Mouse (Mus musculus): ENCODE data around the gene Gm42688. TPM values are rescaled to one million over a fixed set of nuclear protein-coding genes. Genes with fewer than 3 reads are reported as not detected.

Gene Gm42688
- total RNA-seq (2021) = 10 to 100 TPM; 10.6 to 11.4 TPM
- long read RNA-seq, experiment 1, partial matches to known transcripts = 9 of 16 reads
- long read RNA-seq, experiment 1, other reads (novel, unspliced or antisense) = 7 of 16 reads
- long read RNA-seq, experiment 2, partial matches to known transcripts = 18 of 38 reads
- long read RNA-seq, experiment 2, other reads (novel, unspliced or antisense) = 20 of 38 reads

DNA sequence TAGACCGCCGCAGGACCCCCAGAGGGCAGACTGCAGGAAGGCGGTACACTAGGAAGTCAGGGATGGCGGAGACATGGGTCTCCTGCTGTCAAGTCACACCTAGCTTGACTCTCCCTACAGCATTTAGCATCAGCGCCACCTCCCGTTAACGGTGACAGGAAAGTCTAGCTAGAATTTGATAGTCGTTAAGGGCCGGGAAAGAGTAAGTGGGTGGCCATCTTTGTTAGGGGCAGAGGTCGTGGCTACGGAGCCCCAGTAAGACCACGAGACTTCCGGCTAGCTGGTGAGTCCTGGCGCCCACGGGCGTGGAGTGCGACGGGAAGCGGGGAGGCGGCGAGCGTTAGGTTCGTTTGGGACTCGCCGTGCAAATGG, at the start of gene Gm42688, which contains the start of gene Ccdc142:
TSS of gene Gm42688 (plus strand) at position 302 of the 372 bp plus-strand sequence.
TSS of gene Ccdc142 (plus strand) at position 286 of the 372 bp plus-strand sequence.
- peak; percentile 56 to 81 for DNase-seq (ENCODE audit: low spot score in 2 of 2)

DNA sequence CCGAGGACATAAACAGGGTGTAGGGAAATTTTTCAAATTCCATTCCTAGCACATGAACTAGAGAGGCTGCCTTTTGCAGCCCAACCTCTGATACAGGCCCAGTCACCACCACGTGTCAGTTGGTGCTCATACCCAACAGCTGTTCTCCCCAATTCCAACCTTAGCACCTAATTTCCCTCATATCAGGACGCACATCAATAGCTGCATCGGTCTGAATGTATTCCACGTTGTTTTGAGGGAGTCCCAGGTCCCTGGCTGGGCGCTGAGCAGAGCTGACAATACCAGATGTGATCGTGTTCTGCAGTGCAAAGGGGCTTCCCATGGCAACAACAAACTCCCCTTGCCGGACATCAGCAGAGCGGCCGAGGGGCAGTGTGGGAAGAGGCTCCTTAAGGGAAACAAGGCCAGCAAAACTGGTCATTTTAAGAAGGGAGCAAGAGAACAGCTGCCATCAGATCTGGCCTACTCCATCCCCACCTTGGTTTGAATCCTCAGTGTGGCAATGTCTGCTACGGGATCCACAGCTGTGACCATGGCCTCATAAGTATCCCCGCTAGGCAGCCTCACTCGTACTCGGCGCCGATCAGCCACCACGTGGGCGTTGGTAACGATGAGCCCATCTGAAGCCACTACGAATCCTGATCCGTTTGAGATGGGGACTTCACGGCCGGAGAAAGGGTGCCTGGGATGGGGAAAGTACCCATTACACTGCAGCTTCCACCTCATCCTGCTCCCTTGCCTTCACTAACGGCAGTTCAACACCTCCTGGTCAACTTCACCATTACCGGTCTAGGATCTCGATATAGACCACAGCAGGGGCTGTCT, 48.1 kb upstream of the Gm42688 start:
- DNase-seq (ENCODE audit: low spot score in 2 of 2) = no peak

DNA sequence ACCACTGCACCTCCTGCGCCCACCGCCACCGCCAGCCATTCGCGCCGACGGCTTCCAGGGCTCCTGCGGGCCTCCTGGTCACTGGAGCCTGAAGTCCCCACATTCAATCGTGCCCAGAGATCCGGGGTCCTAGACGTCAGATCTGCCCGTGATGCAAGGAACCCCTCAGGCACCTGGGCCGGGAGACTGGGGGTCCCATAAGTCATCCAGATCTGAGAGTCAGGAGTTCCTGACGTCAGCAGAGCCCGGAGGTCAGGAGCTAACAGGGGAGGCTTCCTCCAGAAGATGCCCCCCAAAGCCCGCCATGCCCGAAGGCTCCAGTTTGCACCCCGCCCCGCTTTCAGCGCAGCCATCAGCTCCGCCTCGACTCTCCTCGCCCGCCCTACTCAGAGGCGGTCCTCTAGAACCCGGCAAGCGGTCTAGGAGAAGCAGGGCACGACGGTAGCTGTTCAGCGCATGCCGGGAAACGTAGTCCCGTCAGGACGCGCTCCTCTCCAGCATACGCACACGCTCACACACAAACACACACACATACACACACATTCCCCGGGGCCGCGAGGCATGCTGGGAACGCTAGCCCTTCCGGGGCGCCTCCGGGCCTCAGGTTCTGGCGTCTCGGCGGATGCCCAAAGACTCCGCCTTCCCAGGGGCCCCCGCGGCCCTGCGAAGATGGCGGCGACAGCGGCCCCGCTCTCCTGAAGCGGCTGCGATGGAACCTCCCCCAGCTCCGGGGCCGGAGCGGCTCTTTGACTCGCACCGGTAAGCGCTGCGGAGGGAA, 47.2 kb upstream of the Gm42688 start, which contains the start of gene Aup1:
TSS of gene Aup1 (plus strand) at position 448 of the 778 bp plus-strand sequence.
- DNase-seq (ENCODE audit: low spot score in 2 of 2) = peak; percentile 88 to 91

DNA sequence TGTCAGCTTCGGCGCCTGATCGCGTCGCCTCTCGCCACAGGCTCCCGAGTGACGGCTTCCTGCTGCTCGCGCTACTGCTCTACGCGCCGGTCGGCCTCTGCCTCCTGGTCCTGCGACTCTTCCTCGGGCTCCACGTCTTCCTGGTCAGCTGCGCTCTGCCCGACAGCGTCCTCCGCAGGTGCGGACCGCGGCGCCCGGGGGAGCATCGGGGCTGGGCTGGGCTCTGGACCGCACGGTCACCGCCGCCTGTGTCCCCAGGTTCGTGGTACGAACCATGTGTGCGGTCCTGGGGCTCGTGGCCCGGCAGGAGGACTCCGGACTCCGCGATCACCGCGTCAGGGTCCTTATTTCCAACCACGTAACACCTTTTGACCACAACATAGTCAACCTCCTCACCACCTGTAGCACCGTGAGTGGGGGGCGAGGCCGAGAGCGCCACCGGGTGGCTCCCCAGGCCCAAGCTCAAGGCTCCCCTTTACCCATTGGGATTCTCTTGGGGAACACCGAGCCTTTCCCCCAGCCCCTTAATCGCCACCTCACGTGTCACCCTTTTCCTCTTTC, 46.5 kb upstream of the Gm42688 start, which contains the start of gene Htra2:
TSS of gene Htra2 (minus strand) at position 403 of the 561 bp plus-strand sequence.
- no peak for DNase-seq (ENCODE audit: low spot score in 2 of 2)

DNA sequence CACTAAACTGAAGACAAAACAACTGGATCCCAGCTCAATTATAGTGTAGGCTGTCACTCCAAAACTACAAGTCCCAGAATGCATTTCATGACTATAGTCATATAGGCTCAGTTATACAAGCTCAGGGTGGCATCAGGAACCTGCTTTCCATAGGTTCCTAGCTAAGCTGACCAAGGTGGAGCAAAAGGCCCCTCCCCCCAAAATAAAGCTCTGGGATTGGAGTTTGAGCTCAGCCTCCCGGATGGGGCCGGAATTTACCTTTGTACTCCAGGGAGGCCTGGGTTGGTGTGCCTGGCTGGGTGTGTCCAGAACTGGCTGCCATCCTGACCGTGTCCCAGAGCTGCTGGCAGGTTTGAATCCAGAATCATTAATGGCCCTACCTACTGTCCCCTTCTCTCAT, 43.6 kb upstream of the Gm42688 start, which contains the start of gene Dqx1:
TSS of gene Dqx1 (plus strand) at position 55 of the 400 bp plus-strand sequence.
- DNase-seq (ENCODE audit: low spot score in 2 of 2) = no peak

DNA sequence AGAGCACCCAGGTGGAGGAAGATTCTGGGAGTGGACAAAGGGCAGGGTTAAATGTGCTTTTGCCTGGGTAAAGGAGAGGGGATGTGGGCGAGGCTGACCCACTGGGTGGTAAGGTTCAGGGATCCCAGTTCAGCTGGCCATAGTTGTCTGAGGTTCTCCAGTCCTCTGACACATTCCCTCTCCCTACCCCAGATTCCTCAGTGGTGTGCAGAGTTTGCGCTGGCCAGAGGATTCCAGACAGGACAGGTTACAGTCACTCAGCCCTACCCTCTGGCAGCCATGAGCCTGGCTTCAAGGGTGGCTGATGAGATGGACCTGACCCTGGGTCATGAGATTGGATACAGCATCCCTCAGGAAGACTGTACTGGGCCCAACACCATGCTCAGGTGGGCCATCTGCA, 42.7 kb upstream of the Gm42688 start:
- no peak for DNase-seq (ENCODE audit: low spot score in 2 of 2)

DNA sequence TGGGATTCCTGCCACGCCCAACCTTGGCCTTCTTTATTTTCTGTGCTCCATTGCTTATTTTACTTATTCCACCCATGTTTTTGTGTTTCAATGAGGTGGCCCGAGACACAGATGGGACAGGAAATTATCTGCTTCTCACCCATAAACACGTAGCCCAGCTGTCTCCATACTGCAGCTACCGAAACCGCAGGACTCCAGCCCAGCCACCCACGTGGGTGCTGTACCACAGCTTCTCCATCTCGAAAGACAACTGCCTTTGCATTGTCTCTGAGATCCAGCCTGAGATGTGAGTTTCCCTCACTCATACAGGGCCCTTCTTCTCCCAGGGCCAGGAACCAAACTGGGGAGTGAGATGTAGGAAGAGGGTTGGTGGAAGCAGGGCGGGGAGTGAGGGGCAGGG, 35.4 kb upstream of the Gm42688 start:
- DNase-seq (ENCODE audit: low spot score in 2 of 2) = no peak

DNA sequence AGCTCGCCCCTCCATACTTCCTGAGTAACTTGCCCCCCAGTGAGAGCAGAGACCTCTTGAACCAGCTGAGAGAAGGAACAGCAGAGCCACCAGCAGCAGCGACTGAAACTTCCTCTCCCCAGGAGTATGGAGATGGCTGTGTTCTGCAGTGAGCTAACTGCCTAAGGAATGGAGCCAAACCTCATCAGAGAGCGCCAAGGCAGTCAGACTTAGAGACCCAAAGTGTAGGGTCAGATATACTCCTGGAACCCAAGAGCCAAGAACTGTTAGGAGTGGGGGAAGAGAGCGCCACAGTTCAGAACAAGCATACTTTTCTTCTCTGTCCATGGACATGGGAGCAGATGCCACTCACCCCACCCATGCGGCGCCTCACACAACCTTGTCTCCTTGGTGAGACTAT, 35.0 kb upstream of the Gm42688 start:
- DNase-seq (ENCODE audit: low spot score in 2 of 2) = no peak

DNA sequence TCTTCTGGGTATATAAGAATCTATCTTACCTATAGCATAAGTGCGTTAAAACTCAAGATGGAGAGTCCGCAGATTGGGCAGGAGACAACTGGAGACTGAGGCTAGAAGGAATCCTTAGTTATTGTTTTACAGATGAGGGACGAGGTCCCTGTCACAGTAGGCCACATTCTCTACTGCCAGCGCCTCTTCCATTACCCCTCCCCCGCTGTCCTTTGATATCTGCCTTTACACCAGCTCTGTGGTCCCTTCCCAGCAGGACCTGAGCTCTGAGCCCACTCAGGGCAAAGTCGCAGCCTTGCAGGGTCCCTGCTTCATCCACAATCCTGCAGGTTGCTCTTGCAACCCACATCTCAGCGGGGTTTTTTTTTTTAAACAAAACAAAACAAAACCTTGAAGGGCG, 33.2 kb upstream of the Gm42688 start:
- DNase-seq (ENCODE audit: low spot score in 2 of 2) = no peak

DNA sequence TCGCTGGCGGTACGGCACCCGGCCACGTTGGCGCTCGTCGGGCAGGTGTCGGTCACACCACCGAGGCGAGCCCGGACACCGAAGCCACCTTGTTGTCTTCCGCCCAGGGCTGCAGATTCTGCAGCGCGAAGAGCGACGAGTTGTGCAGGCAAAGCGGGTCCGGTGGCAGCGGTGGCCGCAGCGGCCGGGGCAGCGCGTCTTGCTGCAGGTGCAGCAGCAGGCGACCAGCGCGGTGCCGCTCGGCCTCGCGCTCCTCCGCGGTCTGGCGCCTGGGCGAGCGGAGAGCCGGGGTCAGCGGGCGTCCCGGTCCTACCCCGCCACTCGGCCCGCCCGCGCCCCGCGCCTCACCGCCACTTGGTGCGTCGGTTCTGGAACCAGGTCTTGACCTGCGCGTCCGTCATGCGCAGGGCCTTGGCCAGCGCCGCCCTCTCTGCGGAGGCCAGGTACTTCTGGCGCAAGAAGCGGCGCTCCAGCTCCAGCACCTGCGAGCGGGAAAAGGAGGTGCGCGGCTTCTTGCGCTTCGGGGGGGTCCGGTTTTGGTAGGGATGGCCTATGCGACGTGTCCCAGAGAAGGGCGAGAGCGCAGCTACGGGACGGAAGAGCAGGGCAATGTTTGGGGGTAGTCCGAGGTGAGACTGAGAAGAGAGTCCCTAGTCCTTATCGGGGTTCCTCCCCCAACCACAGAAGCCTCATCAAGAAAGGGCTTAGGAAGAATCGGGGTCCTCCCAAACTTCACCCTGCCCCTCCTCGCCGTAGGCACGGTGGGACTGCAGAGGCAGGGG, 32.5 kb upstream of the Gm42688 start:
- DNase-seq (ENCODE audit: low spot score in 2 of 2) = no peak

DNA sequence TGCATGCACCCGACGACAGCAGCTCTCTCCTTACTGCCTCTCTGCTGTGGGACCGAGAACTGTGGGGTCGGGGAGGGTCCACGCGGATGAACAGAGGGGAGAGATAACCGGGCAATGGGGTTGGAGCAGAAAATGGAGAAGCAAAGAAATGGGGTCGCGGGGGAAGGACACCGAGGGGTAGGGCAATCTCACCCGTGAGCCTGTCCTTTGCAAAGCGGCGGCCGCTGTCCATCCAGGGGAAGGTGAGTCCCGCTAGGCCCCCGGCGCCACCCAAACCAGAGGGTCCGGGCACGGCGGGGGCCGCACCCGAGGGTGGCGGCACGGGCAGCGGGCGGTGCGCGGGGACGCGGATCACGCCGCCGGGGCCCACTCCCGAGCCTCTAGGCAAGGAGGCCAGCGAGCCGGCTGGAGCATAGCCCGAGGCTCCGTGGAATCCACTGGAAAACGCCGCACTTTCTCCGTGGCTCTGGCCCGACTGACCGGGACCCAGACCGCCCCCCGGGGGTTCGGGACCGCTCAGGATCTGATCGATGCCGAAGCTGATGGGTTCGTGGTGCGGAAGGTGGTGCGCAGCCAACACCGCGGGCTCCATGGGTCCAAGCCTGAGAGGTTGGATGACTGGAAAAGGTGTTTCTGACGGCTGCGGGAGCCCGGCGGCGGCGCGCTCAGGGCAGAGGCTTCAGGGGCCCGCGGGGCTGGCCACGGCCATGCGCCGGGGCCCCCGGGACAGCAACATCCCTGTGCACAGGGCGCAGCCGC, 31.8 kb upstream of the Gm42688 start:
- no peak for DNase-seq (ENCODE audit: low spot score in 2 of 2)

DNA sequence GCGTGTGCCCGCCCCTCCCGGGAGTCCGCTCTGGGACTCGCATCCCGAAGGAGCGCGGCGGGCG, 31.3 kb upstream of the Gm42688 start, which contains the start of gene Tlx2:
TSS of gene Tlx2 (minus strand) at position 47 of the 64 bp plus-strand sequence.
- DNase-seq (ENCODE audit: low spot score in 2 of 2) = no peak

DNA sequence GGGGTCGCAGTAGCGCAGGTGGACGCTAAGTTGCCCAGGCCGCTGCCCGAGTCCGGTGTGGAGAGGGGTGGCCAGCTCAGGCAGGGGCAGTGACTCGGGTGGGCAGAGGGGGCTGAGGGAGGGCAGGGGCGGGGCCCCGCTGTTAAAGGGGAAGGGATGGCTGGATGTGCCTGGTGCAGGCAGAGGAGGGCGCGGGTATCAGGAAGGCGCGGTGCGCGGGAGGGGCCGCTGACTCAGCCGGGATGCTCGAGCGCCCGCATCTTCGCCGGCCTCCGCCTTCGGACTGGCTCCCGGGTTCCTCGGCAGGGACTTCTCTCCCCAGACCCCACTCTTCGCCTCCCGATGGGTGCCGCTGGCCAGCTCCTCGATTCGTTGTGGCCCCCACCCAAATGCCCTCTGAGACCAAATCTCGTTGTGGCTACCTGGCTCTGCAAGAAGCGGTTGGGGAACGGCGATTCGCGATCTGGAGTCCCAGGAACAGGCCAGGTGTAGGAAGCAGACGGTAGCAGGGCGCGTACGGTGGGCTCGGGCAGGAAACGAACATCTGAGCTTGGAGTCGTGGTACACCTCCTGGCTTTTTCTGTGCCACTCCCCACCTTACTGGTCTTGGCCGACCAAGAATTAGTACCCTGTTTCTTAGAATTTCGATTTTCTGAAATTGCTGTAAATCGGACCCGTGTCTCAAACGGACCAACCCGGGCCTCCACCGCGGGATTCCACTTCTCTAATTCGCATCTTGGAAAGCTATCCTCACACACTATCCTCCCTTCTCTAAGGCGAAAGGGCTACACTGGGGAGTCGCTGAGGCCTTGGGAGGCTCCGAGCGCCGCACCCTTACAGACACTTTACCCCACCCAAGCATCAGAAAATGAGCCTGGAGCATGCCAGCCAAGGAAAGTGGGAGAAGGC, 30.9 kb upstream of the Gm42688 start:
- no peak for DNase-seq (ENCODE audit: low spot score in 2 of 2)

DNA sequence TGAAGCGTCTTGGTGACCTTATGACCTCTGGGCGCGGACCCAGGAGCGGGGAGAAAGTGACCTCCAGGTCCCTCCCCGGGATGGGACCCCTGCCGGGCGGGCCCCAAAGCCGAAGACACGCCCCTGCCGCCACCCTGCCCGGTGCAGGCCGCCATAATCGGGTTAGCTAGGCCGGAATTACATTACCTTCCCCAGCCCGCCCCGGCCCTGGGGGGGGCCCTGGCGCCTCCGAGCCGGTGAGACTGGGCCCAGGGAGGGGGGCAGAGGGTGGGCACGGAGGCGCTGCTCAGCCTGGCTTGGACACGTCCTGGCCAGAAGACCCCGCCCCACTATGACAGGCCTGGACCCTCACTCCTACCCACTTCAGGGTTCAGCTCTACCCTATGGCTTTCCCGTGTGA, 30.2 kb upstream of the Gm42688 start:
- no peak for DNase-seq (ENCODE audit: low spot score in 2 of 2)

DNA sequence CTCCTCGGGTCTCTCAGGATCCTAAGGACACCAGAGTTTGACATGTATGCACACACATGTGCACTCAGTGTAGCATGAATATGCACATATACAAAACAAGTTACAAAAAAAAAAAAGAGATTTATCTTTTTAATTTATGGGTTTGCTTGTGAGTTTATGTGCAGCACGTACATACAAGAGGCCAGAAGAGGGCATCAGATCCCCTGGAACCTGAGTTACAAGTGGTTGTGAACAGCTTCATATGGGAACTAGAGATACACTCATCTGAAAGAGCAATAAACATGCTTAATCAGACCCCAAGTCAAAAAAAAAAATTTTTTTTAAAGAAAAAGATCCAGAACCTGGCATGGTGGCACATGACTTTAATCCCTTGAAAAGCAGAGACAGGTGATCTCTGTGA, 26.4 kb upstream of the Gm42688 start:
- no peak for DNase-seq (ENCODE audit: low spot score in 2 of 2)

DNA sequence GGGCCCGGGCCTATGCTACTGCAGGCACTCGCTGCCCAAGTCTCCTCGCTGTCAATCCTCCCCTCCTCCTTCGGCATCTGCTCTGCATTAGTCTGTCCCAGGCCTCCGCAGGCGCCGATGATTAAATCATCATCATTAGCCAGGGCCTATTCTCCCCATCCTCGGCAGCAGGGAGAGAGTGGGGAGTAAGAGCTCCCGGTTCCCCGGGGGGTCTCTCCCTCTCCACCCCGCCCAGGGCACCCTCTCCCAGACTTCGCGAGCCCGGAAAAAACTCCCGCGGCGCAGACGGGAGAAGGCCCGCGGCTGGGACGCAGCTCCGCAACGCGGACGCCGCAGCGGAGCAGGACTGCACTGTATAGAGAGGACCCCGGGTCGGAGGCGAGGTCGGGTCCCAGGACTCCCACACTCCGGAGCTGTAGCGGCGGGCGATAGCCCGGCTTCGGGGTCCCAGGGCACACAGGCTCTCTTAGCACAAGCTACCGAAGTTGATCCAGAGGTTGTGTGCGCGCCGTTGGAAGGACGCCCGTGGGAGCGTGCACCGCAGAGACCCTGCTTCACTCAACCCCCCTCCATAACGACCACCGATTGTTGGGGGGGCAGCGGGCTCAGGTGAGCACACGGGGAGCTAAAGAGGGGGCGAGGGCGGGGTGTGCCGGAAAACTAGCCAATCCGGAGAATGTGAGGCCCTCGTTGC, 23.6 kb upstream of the Gm42688 start, which contains the start of gene Pcgf1:
TSS of gene Pcgf1 (plus strand) at position 240 of the 694 bp plus-strand sequence.
- DNase-seq (ENCODE audit: low spot score in 2 of 2) = peak in 1 of 2 experiments; percentile 38

DNA sequence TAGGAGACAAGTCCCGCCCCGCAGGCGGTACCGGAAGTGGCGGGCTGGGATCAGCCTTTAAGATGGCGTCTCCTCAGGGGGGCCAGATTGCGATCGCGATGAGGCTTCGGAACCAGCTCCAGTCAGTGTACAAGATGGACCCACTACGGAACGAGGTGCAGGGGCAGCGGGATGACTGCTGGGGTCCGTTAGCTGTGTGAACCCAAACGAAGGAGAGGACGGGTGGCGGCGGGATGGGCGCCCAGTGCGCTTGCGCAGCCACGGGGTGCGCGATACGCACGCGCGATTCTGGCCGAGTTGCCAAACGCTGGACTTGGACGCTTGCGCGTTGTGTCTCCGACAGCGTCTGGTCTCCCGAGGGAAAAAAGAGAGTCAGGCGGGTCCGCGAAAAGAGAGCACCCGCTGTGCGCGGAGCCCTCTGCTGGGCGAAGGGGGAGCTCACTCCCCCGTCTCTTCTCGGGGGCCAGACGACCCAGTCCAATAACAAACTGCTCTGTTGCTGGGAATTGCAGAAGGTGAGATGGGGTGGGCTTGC, 23.0 kb upstream of the Gm42688 start:
- DNase-seq (ENCODE audit: low spot score in 2 of 2) = peak; percentile 95 to 97

DNA sequence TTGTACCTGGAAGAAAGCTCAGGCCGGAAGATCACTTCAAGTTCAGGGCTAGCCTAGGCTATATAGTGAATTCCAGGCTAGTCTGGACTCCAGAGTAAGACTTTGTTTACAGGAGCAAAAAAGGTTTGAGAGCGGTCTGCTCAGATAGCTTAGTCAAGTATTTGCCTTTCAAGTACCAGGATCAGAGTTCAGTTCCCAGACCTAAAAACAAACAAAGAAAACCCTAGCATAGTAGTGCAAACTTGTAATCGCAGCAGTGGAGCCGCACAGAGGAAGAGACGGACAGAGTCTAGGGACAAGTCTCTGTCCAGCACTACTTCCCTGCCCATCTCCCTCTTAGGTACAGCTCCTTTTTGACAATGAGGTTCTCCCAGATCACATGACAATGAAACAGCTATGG, 21.2 kb upstream of the Gm42688 start:
- no peak for DNase-seq (ENCODE audit: low spot score in 2 of 2)

All from adrenal gland, postnatal 4 days (tissue).